Mouse (Mus musculus) left cerebral cortex, postnatal 36 days (tissue): ENCODE measurements around the gene Kdm7a. TPM values are rescaled to one million over a fixed set of nuclear protein-coding genes. Genes with fewer than 3 reads are reported as not detected.

Experiments
- DNase-seq, 2 experiments: peaks; one replicate each; pipeline ENCODE4 v3.0.0; 2021 to 2022; ENCODE audit warnings: low spot score in 2 of 2, mixed read lengths in 1 of 2
- intact Hi-C: fragments of 180-260 bp; cut with DNase I; formaldehyde crosslinking; loops from one replicate; pipeline ENCODE4 v1.15.1; 2025
- total RNA-seq, 2 experiments: library from RNA; stranded (reverse); gene quantifications; 2 replicates each; pipeline ENCODE4 v1.2.3; 2021

Kdm7a gene
- 10 to 100 TPM; 29.8 to 41.9 TPM for total RNA-seq

DNA sequence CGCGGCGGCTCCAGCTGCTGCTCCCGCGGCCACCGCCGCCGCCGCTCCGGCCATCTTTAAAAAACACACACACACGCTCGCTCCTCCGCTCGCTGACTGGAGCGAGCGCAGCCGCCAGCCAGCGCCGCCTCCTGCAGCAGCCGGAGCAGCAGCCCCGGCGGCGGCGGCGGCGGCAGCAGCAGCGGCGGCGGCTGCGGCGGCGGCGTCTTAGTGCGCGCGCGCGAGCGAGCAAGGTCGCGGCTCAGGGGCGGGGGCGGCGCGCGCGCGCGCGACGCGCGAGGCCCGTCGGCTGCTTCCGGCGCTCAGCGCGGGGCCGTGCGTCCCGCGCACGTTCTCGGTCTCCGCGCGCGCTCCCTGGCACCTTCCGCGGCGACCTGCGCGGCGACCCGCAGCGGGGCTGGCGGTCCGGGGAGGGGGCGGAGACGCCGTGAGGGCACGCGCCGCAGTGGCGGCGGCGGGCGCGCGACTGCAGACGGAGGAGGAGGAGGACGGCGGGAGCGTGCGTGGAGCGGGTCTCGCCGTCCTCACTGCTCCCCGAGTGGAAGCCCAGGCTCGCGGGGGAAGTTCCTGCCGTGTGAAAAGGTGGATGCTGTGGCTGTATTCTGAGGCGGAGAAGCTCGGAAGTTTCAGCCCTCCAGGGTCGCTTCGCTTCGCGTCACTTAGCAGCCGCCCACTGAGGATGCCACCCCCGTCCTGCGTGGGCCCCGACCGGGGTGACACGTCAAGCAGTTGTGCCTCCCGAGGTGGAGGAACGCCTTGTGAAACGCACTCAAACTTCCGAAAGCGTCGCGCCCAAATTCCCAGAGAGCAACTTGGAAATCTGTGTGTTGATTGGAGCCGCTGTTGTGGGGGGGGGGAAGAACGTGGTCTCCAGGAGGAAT lies at the start of gene Kdm7a:
TSS of gene Kdm7a (minus strand) at position 209 of the 881 bp plus-strand sequence.
- intact Hi-C loops = loop anchor here (2.0 to 5.0 kb wide), 2 partner anchors 35 to 50 kb away; no protein-coding TSS in a partner anchor

DNA sequence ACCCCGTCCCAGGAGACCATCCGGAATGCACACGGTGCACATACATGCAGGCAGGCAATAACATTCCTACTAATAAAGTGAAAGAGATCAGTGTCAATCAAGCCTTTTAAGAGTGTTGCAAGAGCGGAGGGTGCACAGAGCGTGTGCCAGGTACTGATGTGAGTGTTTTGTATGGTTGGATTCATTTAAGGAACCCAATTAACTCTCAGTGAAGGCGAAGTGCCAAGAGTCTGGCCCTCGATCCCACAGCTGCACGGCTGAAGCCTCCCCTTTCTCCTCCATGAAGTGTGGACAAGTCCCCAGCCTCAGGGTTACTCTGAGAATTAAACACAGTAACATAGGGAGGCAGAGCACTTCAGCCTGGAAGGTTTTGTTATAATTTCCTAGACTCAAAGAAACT lies 48.7 kb upstream of the Kdm7a start:
- intact Hi-C loops = loop anchor here (5.0 kb wide), 1 partner anchor 87 kb away; no protein-coding TSS in a partner anchor
- no peak for DNase-seq

More for the DNA sequence above, at the start of gene Kdm7a:
- peak; percentile 83 to 90 for DNase-seq

DNA sequence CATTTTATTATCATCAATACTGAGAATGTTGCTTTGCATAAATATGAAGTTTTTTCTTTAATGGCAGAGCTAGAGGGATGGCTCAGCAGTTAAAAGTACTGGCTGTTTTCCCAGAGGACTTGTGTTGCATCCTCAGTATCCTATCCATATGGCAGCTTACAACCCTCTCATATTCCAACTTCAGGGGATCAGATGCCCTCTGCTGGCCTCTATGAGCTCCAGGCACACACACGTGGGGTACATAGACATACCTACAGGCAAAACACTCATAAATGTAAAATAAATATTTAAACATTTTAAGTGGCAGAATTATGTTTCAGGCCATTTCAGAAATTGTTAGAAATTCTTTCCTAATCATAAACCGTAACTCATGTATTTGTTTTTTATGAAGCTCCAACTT lies 43.5 kb upstream of the Kdm7a start:
- intact Hi-C loops = no loop called here

DNA sequence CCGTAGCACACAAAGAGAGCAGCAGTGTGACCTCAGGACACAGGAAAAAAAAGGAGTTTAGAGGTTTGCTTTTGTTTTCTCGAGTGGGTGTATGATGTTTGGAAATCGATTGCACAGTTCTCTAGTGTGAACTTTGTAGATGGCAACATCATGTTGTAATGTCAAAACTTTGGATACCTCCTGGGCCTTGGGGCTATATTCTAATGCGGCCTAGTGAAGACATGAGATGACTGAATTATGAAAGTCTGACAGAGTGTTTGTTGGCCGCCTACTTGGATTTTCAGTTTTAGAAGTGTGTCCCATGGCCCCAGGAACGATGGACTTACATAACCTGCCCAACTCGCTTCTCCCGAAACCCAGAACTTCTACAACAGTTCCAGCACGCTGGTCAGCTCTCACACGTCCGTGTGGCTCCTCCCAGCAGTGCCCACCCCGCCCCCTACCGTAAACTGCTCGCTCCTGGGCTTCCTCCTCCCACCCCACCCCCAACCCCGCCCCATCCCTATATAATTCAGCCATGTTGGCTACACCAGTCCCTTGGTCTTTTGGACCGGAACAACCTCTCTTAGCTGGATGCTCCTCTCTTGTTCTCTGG lies 42.7 kb upstream of the Kdm7a start:
- no peak for DNase-seq
- intact Hi-C loops = no loop called here

More for the DNA sequence above, 43.5 kb upstream of the Kdm7a start:
- no peak for DNase-seq

DNA sequence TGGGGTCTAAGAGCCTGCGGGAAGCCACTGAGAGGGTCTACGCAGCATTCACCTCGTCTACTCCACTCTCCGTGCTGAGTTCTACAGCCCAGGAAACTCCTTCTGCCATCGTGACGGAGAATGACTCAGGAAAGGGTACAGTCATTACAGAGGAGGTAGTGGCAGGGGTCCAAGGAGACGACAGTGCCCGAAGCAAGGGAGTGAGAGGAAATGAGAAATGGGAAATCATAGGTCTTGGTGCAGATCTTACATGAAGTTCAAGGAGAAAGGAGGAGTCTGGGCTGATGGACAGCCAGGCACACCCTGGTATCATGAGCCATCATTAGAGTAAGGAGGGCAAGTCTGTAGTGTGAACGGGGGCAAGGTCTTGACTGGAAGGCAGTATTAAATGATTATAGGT lies 37.5 kb upstream of the Kdm7a start:
- intact Hi-C loops = loop anchor here (5.0 kb wide), 1 partner anchor 37 kb away; the partner anchor contains the start of gene Kdm7a
- no peak for DNase-seq

DNA sequence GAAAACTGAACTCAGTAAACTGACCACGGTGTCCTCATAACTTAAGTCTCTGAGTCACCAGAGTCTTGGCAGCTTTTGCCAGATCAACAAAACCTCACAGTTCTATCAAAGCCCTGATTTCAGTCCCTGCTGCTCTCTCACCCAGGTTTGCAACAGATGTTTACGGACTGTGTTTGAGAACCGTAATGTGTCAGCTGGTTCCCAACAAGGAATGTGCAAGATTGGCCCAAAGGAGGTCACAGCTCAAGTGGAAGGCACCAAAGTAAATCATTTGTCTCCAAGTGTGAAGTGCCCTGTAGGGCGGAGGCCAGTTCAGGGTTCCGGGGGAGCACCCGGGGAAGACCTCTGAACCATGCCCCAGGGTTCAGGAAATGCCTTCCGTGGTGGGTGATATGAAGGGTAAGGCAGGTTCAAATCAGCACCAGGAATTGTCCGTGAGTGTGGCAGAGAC lies 36.9 kb upstream of the Kdm7a start:
- intact Hi-C loops = loop anchor here (5.0 kb wide), 1 partner anchor 36 kb away; the partner anchor contains the start of gene Kdm7a

DNA sequence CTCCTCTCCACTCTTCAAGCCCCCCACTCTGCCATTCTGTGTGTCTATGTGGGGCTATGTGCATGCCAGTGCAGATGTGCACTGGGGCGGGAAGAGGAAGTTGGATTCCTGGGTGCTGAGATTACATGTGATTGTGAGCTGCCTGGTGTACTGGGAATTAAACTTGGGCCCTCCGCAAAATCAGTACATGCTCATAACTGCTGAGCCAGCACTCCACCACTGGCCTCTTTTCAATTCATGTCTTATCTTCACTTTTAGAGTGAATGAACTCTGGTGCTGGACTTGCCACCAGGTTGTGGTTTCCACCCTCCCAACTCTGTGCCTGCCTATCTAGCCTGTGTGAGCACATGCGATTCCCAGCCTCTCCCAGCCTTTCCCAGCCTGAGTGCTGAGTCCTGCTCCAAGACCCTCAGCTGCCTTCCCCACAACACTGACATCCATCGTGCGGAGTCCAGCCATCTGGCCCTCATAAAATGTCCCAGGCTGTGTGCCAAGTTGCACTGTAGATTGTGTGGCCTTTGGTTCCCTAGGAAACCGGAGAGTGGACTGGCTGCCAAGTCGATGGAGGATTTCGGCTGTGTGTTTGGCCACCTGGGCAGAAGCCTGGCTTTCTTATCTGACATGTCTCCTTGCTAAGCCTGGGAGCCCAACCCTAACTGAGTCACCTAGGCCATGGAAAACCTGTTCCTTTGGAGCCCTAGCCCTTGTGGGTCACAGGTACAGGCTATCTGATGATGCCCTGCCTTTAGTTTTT lies 36.3 kb upstream of the Kdm7a start:
- peak; percentile 13 to 36 for DNase-seq
- intact Hi-C loops = loop anchor here (5.0 kb wide), 1 partner anchor 36 kb away; the partner anchor contains the start of gene Kdm7a

More for the DNA sequence above, 36.9 kb upstream of the Kdm7a start:
- no peak for DNase-seq

DNA sequence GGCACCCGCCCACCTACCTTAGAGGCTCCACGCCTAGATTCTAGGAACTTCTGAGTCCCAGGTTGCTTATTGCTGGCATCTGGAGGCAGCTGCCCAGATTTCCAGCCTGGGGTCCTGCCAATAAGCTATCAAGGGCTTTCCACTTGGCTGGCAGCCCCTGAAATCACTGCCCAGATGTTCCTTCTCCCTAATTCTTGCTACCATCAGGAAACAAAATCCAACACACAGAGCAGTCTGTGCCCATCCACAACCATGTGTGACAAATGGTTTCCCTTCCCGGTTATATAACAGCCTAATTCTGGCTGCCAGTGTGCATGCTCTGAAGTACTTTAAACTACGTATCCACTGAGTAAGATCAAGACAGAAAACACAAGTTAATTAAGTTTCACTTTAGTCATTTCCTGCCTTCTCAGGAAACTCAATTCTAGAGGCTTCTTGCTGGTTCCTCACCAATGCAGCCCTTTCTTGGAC lies 34.9 kb upstream of the Kdm7a start:
- intact Hi-C loops = loop anchor here (5.0 kb wide), 1 partner anchor 34 kb away; the partner anchor contains the start of gene Kdm7a
- DNase-seq = peak; percentile 25 to 38

DNA sequence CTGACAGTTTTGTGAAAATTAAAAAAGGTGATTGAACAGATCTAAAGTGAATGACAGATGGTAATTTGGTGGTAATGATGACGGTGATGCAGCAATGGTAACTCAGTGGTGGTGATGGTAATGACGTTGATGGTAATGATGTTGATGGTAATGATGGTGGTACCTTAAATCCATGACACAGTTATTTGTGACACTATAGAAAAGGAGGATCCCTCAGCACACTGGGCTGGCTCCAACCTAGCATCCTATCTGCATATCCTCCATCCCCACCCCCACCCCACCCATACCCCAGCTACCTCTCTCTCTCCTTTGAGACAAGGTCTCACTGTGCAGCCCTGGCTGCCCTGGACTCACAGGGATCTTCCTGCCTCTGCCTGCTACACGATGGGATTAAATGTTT lies 34.4 kb upstream of the Kdm7a start:
- intact Hi-C loops = loop anchor here (5.0 kb wide), 1 partner anchor 34 kb away; the partner anchor contains the start of gene Kdm7a
- DNase-seq = no peak

DNA sequence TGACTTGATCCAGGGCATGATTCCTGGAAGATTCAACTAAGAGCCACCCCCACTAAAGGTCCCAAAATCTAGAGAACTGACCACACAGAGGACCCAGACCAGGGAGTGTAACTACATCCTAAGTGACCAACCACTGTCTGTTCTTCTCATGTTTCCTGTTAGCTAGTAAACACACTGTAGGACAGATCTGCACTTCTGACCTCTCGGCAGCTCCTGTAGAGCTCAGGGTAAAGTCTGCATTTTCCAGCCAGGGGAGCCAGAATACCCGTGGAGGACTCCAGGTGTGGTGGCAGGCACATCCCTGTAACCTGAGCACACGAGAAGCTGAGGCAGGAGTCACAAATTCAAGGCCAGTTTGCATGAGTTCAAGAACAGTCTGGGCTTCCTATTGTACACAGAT lies 31.3 kb upstream of the Kdm7a start:
- no peak for DNase-seq
- intact Hi-C loops = no loop called here

DNA sequence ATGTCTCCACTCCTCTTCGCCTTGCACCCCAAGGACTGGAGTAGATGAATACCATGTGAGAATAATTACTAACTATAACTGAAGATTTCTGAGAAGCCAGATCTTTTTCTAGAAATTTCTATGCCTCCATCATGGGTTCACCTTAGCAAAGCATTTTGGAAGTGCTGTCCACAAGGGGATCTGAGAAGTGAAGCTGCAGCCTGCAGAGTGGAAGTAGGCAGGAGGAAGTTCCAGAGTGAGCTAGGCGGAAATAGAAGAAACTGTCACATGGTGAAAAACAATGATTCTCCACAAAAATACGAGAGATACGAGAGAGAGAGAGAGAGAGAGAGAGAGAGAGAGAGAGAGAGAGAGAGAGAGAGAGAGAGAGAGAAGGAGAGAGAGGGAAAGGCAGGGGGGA lies 26.0 kb upstream of the Kdm7a start:
- intact Hi-C loops = no loop called here

DNA sequence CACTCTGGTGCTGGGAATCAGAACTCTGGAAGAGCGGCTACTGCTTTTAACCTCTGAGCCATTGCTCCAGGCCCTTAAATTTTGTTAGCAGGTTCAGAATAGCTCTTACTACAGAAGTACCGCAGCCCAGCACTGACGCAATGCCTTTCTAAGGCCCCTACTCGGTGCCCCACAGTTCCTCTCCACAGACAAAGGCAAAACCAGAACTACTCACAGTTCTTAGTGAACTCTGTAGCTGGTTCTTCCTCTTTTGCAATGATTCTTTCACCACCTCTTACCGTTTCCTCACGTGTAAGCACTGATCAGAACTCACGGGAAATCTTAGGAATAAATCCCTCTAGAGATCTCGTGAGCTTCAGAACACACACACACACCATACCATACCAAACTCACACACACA lies 24.1 kb upstream of the Kdm7a start:
- DNase-seq = no peak
- intact Hi-C loops = no loop called here

More for the DNA sequence above, 26.0 kb upstream of the Kdm7a start:
- DNase-seq = no peak

DNA sequence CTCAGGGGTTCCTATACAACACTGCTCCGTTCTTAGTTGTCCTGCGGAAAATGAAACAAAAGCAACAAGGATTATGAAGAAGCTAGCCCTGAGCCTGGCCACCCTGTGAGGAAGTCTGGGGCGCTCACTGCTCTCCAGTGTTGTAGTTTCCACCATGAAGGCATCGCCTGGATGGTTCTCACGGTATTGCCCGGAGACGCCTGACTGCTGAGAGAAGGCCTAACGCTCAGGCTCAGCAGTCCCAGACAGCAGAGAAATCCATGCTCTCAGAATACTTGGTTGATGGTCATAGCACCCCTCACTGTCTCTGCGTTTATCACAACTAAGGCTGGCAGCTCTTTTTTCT lies 20.0 kb upstream of the Kdm7a start:
- DNase-seq = no peak
- intact Hi-C loops = no loop called here

DNA sequence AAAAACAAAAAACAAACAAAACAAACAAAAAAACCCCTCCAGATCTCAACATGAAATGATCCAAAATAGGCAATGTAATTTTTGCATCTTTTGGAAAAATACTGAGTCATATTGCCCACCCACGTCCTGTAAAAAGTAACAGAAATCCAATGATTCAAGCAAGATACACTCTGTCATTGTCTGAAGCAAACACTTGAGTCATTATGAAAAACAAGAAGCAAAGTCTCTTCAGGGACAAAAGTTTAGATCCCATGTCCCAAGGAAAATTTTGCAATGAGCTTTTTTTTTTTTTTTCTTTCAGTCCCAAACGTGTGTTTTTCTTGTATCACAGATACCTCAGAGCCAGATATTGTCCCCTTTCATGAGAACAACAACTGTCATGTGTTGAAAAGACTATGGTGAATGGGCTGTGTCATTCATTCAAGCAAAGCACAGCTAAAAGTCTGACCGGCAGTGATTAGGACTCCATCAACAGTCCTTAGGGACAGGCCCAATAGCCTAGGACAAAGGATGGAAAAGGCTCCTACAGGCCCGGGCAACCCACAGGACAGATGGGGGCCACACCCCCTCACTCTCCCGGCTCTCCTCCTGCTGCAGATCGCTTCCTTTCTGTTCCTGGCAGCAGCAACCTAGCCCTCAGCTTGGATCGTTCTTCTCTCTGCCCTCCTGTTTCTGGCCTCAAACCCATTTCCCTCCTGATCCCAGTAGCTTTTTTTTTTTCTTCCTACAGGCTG lies 19.5 kb upstream of the Kdm7a start:
- no peak for DNase-seq
- intact Hi-C loops = no loop called here

DNA sequence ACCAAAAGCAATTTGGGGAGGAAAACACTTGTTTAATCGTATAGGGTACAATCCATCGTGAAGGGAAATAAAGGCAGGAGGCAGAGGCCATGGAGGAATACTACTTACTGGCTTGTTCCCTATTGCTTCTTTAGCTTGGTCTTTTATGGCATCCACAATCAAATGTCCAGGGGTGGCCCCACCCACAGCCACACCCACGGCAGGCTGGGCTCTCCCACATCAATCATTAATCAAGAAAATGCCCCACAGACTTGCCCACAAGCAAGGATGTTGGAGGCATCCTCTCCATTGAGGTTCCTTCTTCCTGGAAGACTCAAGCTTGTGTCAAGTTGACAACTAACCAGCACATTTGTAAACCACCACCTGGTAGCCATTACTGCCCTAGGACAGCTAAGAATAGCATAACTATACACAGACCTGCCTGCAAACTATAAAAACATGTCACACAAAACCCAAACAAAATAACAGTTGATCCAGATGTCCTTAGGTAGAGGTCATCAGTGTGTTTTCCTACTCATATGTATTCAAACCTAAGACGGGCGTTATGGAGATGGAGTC lies 16.8 kb upstream of the Kdm7a start:
- DNase-seq = no peak

DNA sequence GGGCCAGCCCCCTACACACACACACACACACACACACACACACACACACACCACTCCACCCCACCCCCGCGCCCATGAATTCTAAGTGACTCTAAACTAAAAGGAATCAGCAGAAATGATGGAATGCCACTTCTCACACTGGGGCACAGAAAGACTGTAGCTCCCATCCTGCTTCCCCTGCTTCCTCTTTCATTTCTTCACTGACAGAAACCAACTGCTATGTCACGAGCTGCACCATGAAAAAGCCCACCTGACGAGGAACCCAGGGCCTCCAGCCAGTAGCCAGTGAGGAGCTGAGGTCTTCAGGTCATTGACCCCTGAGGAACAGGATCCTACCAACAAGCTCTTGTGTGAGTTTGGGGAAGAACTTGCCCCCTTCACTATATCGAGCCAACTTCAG lies 15.9 kb upstream of the Kdm7a start:
- no peak for DNase-seq
- intact Hi-C loops = no loop called here

More for the DNA sequence above, 16.8 kb upstream of the Kdm7a start:
- intact Hi-C loops = no loop called here

DNA sequence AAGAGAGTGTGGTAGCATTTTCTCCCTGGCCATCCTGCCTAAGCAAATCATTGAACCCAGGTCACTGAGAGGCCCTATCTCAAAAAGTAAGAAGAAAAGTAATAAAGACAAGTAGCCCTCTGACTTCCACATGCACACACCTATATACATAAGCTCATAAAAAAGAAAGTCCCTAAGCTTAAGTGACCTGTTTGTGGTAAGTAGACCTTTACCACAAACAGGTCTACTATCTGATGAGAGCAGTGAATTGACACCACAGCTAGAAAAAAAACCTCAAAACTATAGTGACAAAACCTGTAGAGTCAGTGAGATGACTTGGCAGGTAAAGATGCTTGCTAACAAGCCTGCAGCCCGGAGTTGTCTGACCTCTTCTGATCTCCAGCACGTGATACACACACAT lies 11.4 kb upstream of the Kdm7a start:
- intact Hi-C loops = no loop called here
- no peak for DNase-seq

DNA sequence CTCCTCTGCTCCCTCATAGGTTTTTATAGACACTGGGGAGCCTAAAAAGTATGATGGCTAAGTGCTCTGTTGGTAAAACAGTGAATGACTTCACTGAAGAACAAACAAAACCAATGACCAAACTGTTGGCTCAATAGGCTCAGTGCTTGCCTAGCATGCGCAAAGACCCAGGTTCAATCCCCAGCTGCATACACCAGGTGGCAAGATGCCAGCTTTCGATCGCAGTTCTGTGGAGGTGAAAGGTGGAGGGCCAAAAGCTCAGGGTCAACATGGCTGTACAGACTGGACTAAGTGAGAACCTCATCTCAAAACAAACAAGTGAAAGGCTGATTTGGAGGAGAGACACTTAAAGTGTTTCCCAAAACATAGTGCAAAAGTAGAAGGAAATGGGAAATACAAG lies 10.5 kb upstream of the Kdm7a start:
- intact Hi-C loops = no loop called here
- DNase-seq = no peak
